Mouse (Mus musculus): ENCODE data around the gene Paqr6. TPM values are rescaled to one million over a fixed set of nuclear protein-coding genes. Genes with fewer than 3 reads are reported as not detected.
"Not testable (repeated sequence)": the region's sequence is repeated elsewhere in the genome, so short reads cannot be mapped to it uniquely, and the experiment has no call there.

Gene Paqr6
- polyA plus RNA-seq, 1 experiment from 2014 or later, result 2.4 TPM

GRCm38 (mm10) chr3:88361096-88361495 is 3.3 kb upstream of the Paqr6 start:
- Histone ChIP-seq H3K9ac (ENCODE audit: low read length) (no peak overlapping the region), H3K36me3 (ENCODE audit: control insufficient read depth, insufficient read depth, low read length) (peaks cover 67% of the 10 kb centered on the region), H3K4me1 (replicated peaks; ENCODE audit: control insufficient read depth, insufficient read depth, low read length) (0 out of 2 replicates have a peak, but pooled peaks cover 4% of the 10 kb centered on the region), H3K27me3 (replicated peaks; ENCODE audit: control insufficient read depth, insufficient read depth, low read length) (peaks cover 13% of the 10 kb centered on the region), H3K4me3 (ENCODE audit: low read depth, low read length) (no peak overlapping the region), H3K4me2 (ENCODE audit: low read length) (no peak overlapping the region), H3K9me3 (ENCODE audit: control insufficient read depth, low read length) (no peaks in the 10 kb centered on the region), H3K27ac (ENCODE audit: low read depth) (no peak overlapping the region)
- 68% methylated on average over 6 of the region's 6 CpGs for WGBS
- DNase-seq (ENCODE audit: low spot score) (no peak), ATAC-seq (replicated peaks; ENCODE audit: low FRiP score, low TSS enrichment, low read depth) (no peak)

GRCm38 (mm10) chr3:88361612-88362313 is 2.6 kb upstream of the Paqr6 start:
- Histone ChIP-seq H3K36me3 (ENCODE audit: control insufficient read depth, insufficient read depth, low read length) (peaks cover 60% of the 10 kb centered on the region), H3K9me3 (ENCODE audit: control insufficient read depth, low read length) (no peaks in the 10 kb centered on the region), H3K9ac (ENCODE audit: low read length) (no peak overlapping the region), H3K4me2 (ENCODE audit: low read length) (no peak overlapping the region), H3K4me1 (replicated peaks; ENCODE audit: control insufficient read depth, insufficient read depth, low read length) (0 out of 2 replicates have a peak, but pooled peaks cover 4% of the 10 kb centered on the region), H3K4me3 (ENCODE audit: low read depth, low read length) (no peak overlapping the region), H3K27me3 (replicated peaks; ENCODE audit: control insufficient read depth, insufficient read depth, low read length) (peaks cover 16% of the 10 kb centered on the region), H3K27ac (ENCODE audit: low read depth) (no peak overlapping the region)
- ATAC-seq (replicated peaks; ENCODE audit: low FRiP score, low TSS enrichment, low read depth), result no peak
- WGBS, result 82% methylated on average over 2 of the region's 2 CpGs
- DNase-seq (ENCODE audit: low spot score), result no peak

DNA sequence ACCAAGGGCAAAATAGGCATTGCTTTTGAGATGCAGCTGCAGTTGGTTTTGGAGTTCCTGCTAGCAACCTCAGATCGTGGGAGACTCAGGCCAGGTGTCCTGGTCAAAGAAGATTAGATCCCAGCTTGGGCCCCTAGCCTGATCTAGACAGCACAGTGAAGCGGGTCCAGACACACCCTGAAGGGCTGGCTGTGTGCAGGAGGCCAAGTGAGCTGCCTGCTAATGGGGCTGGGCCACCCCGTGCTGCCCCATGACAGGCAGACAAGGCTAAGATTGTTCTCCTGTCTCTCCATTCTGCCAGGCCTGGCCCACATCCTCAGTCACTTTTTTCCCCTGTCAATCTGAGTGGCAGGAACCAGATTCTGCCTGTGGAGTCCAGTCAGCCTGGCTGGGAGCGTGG is 684 bp upstream of the Paqr6 start:
- peak; percentile 55 for DNase-seq (ENCODE audit: low spot score)
- 0 out of 2 replicates have a peak, but pooled peaks have one; percentile 20 for ATAC-seq (replicated peaks; ENCODE audit: low FRiP score, low TSS enrichment, low read depth)

GRCm38 (mm10) chr3:88365705-88366361 is 1.4 kb downstream of the Paqr6 start:
- DNase-seq (ENCODE audit: low spot score) (no peak), ATAC-seq (replicated peaks; ENCODE audit: low FRiP score, low TSS enrichment, low read depth) (0 out of 2 replicates have a peak, but pooled peaks have one; percentile 7)
- Histone ChIP-seq H3K4me2 (ENCODE audit: low read length) (no peak overlapping the region), H3K27ac (ENCODE audit: low read depth) (no peak overlapping the region), H3K36me3 (ENCODE audit: control insufficient read depth, insufficient read depth, low read length) (peaks cover 20% of the 10 kb centered on the region), H3K27me3 (replicated peaks; ENCODE audit: control insufficient read depth, insufficient read depth, low read length) (peaks cover 16% of the 10 kb centered on the region), H3K9me3 (ENCODE audit: control insufficient read depth, low read length) (peaks cover 4% of the 10 kb centered on the region; the same call in 1 of the 2 replicates), H3K9ac (ENCODE audit: low read length) (no peak overlapping the region), H3K4me1 (replicated peaks; ENCODE audit: control insufficient read depth, insufficient read depth, low read length) (0 out of 2 replicates have a peak, but pooled peaks cover 4% of the 10 kb centered on the region), H3K4me3 (ENCODE audit: low read depth, low read length) (no peak overlapping the region)
- 36% methylated on average over 34 of the region's 34 CpGs for WGBS

More for the DNA sequence above, 684 bp upstream of the Paqr6 start:
- WGBS, result 52% methylated on average over 4 of the region's 4 CpGs
- no peak overlapping the region for H3K9ac ChIP-seq (ENCODE audit: low read length)
- peaks cover 16% of the 10 kb centered on the region for H3K27me3 ChIP-seq (replicated peaks; ENCODE audit: control insufficient read depth, insufficient read depth, low read length)
- H3K4me1 ChIP-seq (replicated peaks; ENCODE audit: control insufficient read depth, insufficient read depth, low read length), result 0 out of 2 replicates have a peak, but pooled peaks cover 4% of the 10 kb centered on the region
- H3K4me3 ChIP-seq (ENCODE audit: low read depth, low read length), result no peak overlapping the region
- H3K9me3 ChIP-seq (ENCODE audit: control insufficient read depth, low read length), result no peaks in the 10 kb centered on the region
- H3K27ac ChIP-seq (ENCODE audit: low read depth), result no peak overlapping the region
- H3K36me3 ChIP-seq (ENCODE audit: control insufficient read depth, insufficient read depth, low read length), result peaks cover 41% of the 10 kb centered on the region
- H3K4me2 ChIP-seq (ENCODE audit: low read length), result no peak overlapping the region

- H3K36me3 ChIP-seq (ENCODE audit: control insufficient read depth, insufficient read depth, low read length); H3K4me1 ChIP-seq (replicated peaks; ENCODE audit: control insufficient read depth, insufficient read depth, low read length); H3K9ac ChIP-seq (ENCODE audit: low read length); H3K27ac ChIP-seq (ENCODE audit: low read depth); H3K9me3 ChIP-seq (ENCODE audit: control insufficient read depth, low read length); H3K4me3 ChIP-seq (ENCODE audit: low read depth, low read length); DNase-seq (ENCODE audit: low spot score): not testable (repeated sequence)
- peak; percentile 62 for ATAC-seq (replicated peaks; ENCODE audit: low FRiP score, low TSS enrichment, low read depth)
- H3K27me3 ChIP-seq (replicated peaks; ENCODE audit: control insufficient read depth, insufficient read depth, low read length), result peaks cover 16% of the 10 kb centered on the region
- 4% methylated on average over 18 of the region's 22 CpGs for WGBS
- H3K4me2 ChIP-seq (ENCODE audit: low read length), result peak overlapping the region; percentile 32
Observed at GRCm38 (mm10) chr3:88366830-88367428, 2.5 kb downstream of the Paqr6 start.

DNA sequence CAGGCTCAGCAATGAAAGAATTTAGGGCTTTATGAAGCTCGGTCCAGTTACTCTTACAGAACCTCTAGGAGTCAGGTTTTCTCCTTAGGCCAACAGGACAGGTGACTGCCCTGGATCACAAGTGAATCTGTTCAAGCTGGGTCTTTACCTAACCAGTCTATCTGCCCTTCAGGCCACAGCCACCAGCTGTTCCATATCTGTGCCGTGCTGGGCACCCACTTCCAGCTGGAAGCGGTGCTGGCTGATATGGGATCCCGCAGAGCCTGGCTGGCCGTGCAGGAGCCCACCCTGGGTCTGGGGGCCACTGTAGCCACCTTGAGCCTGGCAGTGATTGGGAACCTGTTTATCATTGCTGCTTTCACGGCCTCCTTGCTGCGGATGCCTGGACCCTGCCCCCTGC is 3.1 kb downstream of the Paqr6 start:
- ATAC-seq (replicated peaks; ENCODE audit: low FRiP score, low TSS enrichment, low read depth); H3K9me3 ChIP-seq (ENCODE audit: control insufficient read depth, low read length); H3K27ac ChIP-seq (ENCODE audit: low read depth); H3K9ac ChIP-seq (ENCODE audit: low read length); DNase-seq (ENCODE audit: low spot score); H3K36me3 ChIP-seq (ENCODE audit: control insufficient read depth, insufficient read depth, low read length); H3K4me2 ChIP-seq (ENCODE audit: low read length); H3K4me1 ChIP-seq (replicated peaks; ENCODE audit: control insufficient read depth, insufficient read depth, low read length); H3K4me3 ChIP-seq (ENCODE audit: low read depth, low read length): not testable (repeated sequence)
- WGBS, result 57% methylated on average over 3 of the region's 7 CpGs
- peaks cover 16% of the 10 kb centered on the region for H3K27me3 ChIP-seq (replicated peaks; ENCODE audit: control insufficient read depth, insufficient read depth, low read length)

GRCm38 (mm10) chr3:88368511-88368910 is 4.1 kb downstream of the Paqr6 start:
- H3K9ac ChIP-seq (ENCODE audit: low read length); H3K4me1 ChIP-seq (replicated peaks; ENCODE audit: control insufficient read depth, insufficient read depth, low read length); ATAC-seq (replicated peaks; ENCODE audit: low FRiP score, low TSS enrichment, low read depth); H3K27ac ChIP-seq (ENCODE audit: low read depth); H3K4me2 ChIP-seq (ENCODE audit: low read length); DNase-seq (ENCODE audit: low spot score); H3K36me3 ChIP-seq (ENCODE audit: control insufficient read depth, insufficient read depth, low read length); H3K4me3 ChIP-seq (ENCODE audit: low read depth, low read length); H3K9me3 ChIP-seq (ENCODE audit: control insufficient read depth, low read length): not testable (repeated sequence)
- H3K27me3 ChIP-seq (replicated peaks; ENCODE audit: control insufficient read depth, insufficient read depth, low read length), result peaks cover 16% of the 10 kb centered on the region
- 90% methylated on average over 7 of the region's 7 CpGs for WGBS

DNA sequence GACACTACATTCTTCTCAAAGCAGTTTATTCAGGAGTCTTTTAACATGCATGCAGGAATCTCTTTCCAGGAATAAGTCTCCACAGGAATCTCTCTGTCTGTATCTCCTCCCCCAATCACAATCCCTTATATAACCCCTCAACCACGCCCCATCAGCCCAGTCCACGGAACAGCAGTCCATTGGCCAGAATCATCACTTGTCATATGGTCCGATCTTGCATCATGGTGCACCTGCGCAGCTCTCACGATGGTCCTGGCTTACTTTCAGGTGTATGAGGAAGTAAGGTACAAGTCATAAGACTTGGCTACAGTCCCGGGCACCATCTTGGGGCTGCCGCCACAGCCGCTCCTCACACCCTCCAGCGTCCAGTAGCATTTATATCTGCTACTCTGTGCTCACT is 8.3 kb downstream of the Paqr6 start, which contains the start of gene Bglap3:
Bglap3 (minus strand) TSS at position 101 of the 400 bp plus-strand sequence.
- not testable (repeated sequence) for H3K27ac ChIP-seq (ENCODE audit: low read depth); H3K9me3 ChIP-seq (ENCODE audit: control insufficient read depth, low read length); H3K9ac ChIP-seq (ENCODE audit: low read length); DNase-seq (ENCODE audit: low spot score); H3K4me3 ChIP-seq (ENCODE audit: low read depth, low read length); H3K4me2 ChIP-seq (ENCODE audit: low read length); ATAC-seq (replicated peaks; ENCODE audit: low FRiP score, low TSS enrichment, low read depth); H3K27me3 ChIP-seq (replicated peaks; ENCODE audit: control insufficient read depth, insufficient read depth, low read length); H3K36me3 ChIP-seq (ENCODE audit: control insufficient read depth, insufficient read depth, low read length); H3K4me1 ChIP-seq (replicated peaks; ENCODE audit: control insufficient read depth, insufficient read depth, low read length)
- WGBS, result 93% methylated on average over 9 of the region's 9 CpGs

Data from intestine, embryonic 14.5 days (tissue).